24 mouse cellular contexts compared by ENCODE assay signal in genomic region chr12:33053746-33054145, GRCm38 (mm10). TPM values are rescaled to one million over a fixed set of nuclear protein-coding genes. Genes with fewer than 3 reads are reported as not detected.
"Had no signal": no experiment of that assay in that cellular context is flagged by ENCODE, and none has a peak within 500 bp of the region (broad histone marks: within the 10 kb centered on the region; RNA-seq: fewer than 3 reads in every experiment).

No protein-coding gene starts in this region.

- ATAC-seq: liver, embryonic 12.5 days; lung, postnatal 0 days; midbrain, embryonic 15.5 days had no signal

- H3K9ac ChIP-seq: kidney, embryonic 15.5 days; limb, embryonic 13.5 days; liver, embryonic 12.5 days; liver, embryonic 15.5 days; midbrain, embryonic 15.5 days; neural tube, embryonic 13.5 days had no signal

- H3K9me3 ChIP-seq: kidney, embryonic 15.5 days; limb, embryonic 10.5 days; limb, embryonic 13.5 days; liver, embryonic 12.5 days; liver, embryonic 15.5 days; midbrain, embryonic 15.5 days; neural tube, embryonic 13.5 days had no signal

- H3K27me3 ChIP-seq: kidney, embryonic 15.5 days; limb, embryonic 13.5 days; liver, embryonic 12.5 days; liver, embryonic 15.5 days; midbrain, embryonic 15.5 days; neural tube, embryonic 13.5 days had no signal

- H3K36me3 ChIP-seq: kidney, embryonic 15.5 days; limb, embryonic 10.5 days; limb, embryonic 13.5 days; liver, embryonic 12.5 days; liver, embryonic 15.5 days; midbrain, embryonic 15.5 days; neural tube, embryonic 13.5 days had no signal

- H3K4me3 ChIP-seq: kidney, embryonic 15.5 days; limb, embryonic 10.5 days; limb, embryonic 13.5 days; liver, embryonic 12.5 days; liver, embryonic 15.5 days; midbrain, embryonic 15.5 days; myocyte; neural tube, embryonic 13.5 days had no signal

- H3K4me2 ChIP-seq: kidney, embryonic 15.5 days; limb, embryonic 13.5 days; liver, embryonic 12.5 days; liver, embryonic 15.5 days; midbrain, embryonic 15.5 days; neural tube, embryonic 13.5 days had no signal

- H3K4me1 ChIP-seq: liver, embryonic 15.5 days had no signal

- H3K27ac ChIP-seq: kidney, embryonic 15.5 days; limb, embryonic 10.5 days; limb, embryonic 13.5 days; liver, embryonic 12.5 days; liver, embryonic 15.5 days; macrophage; midbrain, embryonic 15.5 days; neural tube, embryonic 13.5 days had no signal

- DNase-seq: kidney, adult 11 months; kidney, adult 8-10 months; kidney, postnatal 10 days; kidney, postnatal 36 days; liver; lung, adult 2 months; retina, postnatal 1 day; right cerebral cortex, postnatal 25 days; spleen, adult 18-20 months; thymus, adult 18-20 months; thymus, postnatal 4 days had no signal

RNA-seq across cellular contexts. Expression of gene Cdhr3, which starts 38.9 kb away (rescaled TPM):
- total RNA-seq: megakaryocyte, adult 5-6 weeks; monocyte, adult 5-6 weeks; neutrophil, adult 5-6 weeks had no signal
- polyA plus RNA-seq: limb, embryonic 10.5 days; liver, embryonic 12.5 days; macrophage had no signal
